Mouse (Mus musculus) E14TG2a.4 (cell line): ENCODE data around the gene Mrps23.

Source experiments
- H3K27me3 ChIP-seq: 2 replicates; pipeline ENCODE4 v1.6.1; 2014; ENCODE audit warnings: low read length, control low read depth; ENCODE audit not compliant: insufficient read depth
- H3K36me3 ChIP-seq: 2 replicates; pipeline ENCODE4 v1.6.1; 2014; ENCODE audit warnings: low read length, control low read depth; ENCODE audit not compliant: insufficient read depth
- H3K4me1 ChIP-seq: replicated peaks from 2 replicates; pipeline ENCODE4 v1.6.1; 2014; ENCODE audit warnings: low read depth, low read length, control low read depth
- H3K4me3 ChIP-seq: replicated peaks from 2 replicates; pipeline ENCODE4 v1.5.1; 2014; ENCODE audit warnings: mild to moderate bottlenecking, low read length
- H3K9me3 ChIP-seq: 2 replicates; pipeline ENCODE4 v1.6.1; 2014; ENCODE audit warnings: low read length, control low read depth
- CTCF ChIP-seq: conservative IDR thresholded peaks from 2 replicates; pipeline ENCODE4 v1.5.1; 2014; ENCODE audit warnings: low read length
- NANOG ChIP-seq: IDR thresholded peaks from 2 replicates; pipeline ENCODE4 v1.6.1; 2014; ENCODE audit warnings: borderline replicate concordance, low read length, mixed read lengths
- POU5F1 ChIP-seq: IDR thresholded peaks from 2 replicates; pipeline ENCODE4 v1.6.1; 2014; ENCODE audit warnings: low read length, borderline replicate concordance

Mrps23 gene

GRCm38 (mm10) chr11:88248636-88249035, 44.4 kb downstream of the Mrps23 start:
- peaks cover 39% of the 10 kb centered on the region for H3K27me3 ChIP-seq
- no peak overlapping the region for H3K4me3 ChIP-seq
- TF ChIP-seq POU5F1 (no peak), NANOG (no peak), CTCF (no peak)
- H3K4me1 ChIP-seq: peaks cover 17% of the 10 kb centered on the region
- H3K36me3 ChIP-seq: no peaks in the 10 kb centered on the region
- H3K9me3 ChIP-seq: no peaks in the 10 kb centered on the region

- Histone ChIP-seq H3K9me3 (no peaks in the 10 kb centered on the region), H3K27me3 (peaks cover 42% of the 10 kb centered on the region), H3K4me3 (no peak overlapping the region), H3K36me3 (no peaks in the 10 kb centered on the region), H3K4me1 (peaks cover 19% of the 10 kb centered on the region)
- TF ChIP-seq CTCF (no peak), POU5F1 (no peak)
These were observed 46.4 kb downstream of the Mrps23 start for GRCm38 (mm10) chr11:88250568-88250967.

GRCm38 (mm10) chr11:88251295-88251694, 47.1 kb downstream of the Mrps23 start:
- TF ChIP-seq NANOG: no peak
- TF ChIP-seq CTCF: no peak
- TF ChIP-seq POU5F1: no peak
- no peak overlapping the region for H3K4me3 ChIP-seq
- peaks cover 48% of the 10 kb centered on the region for H3K27me3 ChIP-seq
- H3K9me3 ChIP-seq: no peaks in the 10 kb centered on the region
- H3K4me1 ChIP-seq: peaks cover 19% of the 10 kb centered on the region
- no peaks in the 10 kb centered on the region for H3K36me3 ChIP-seq

- Histone ChIP-seq H3K4me1 (peaks cover 19% of the 10 kb centered on the region), H3K27me3 (peaks cover 46% of the 10 kb centered on the region), H3K9me3 (no peaks in the 10 kb centered on the region), H3K36me3 (no peaks in the 10 kb centered on the region), H3K4me3 (no peak overlapping the region)
- peak; percentile 93 for TF ChIP-seq CTCF
- no peak for TF ChIP-seq POU5F1
These were observed 48.0 kb downstream of the Mrps23 start for GRCm38 (mm10) chr11:88251972-88252766.

GRCm38 (mm10) chr11:88252767-88253513, 48.8 kb downstream of the Mrps23 start:
- Histone ChIP-seq H3K27me3 (peaks cover 43% of the 10 kb centered on the region), H3K36me3 (no peaks in the 10 kb centered on the region), H3K9me3 (no peaks in the 10 kb centered on the region), H3K4me3 (no peak overlapping the region), H3K4me1 (peaks cover 19% of the 10 kb centered on the region)
- TF ChIP-seq CTCF: no peak
- no peak for TF ChIP-seq POU5F1
- no peak for TF ChIP-seq NANOG

GRCm38 (mm10) chr11:88253514-88254167, 49.5 kb downstream of the Mrps23 start:
- peaks cover 19% of the 10 kb centered on the region for H3K4me1 ChIP-seq
- no peaks in the 10 kb centered on the region for H3K36me3 ChIP-seq
- H3K27me3 ChIP-seq: peaks cover 41% of the 10 kb centered on the region
- no peak overlapping the region for H3K4me3 ChIP-seq
- H3K9me3 ChIP-seq: no peaks in the 10 kb centered on the region
- TF ChIP-seq CTCF: no peak
- TF ChIP-seq NANOG: no peak
- TF ChIP-seq POU5F1: no peak

- H3K36me3 ChIP-seq: no peaks in the 10 kb centered on the region
- peaks cover 37% of the 10 kb centered on the region for H3K27me3 ChIP-seq
- TF ChIP-seq CTCF: no peak
- no peak for TF ChIP-seq NANOG
- TF ChIP-seq POU5F1: no peak
- peaks cover 10% of the 10 kb centered on the region for H3K4me1 ChIP-seq
- H3K9me3 ChIP-seq: no peaks in the 10 kb centered on the region
- no peak overlapping the region for H3K4me3 ChIP-seq
These were observed 53.5 kb downstream of the Mrps23 start for GRCm38 (mm10) chr11:88257700-88258099.

GRCm38 (mm10) chr11:88258212-88258611, 54.0 kb downstream of the Mrps23 start:
- H3K9me3 ChIP-seq: no peaks in the 10 kb centered on the region
- TF ChIP-seq CTCF (peak; percentile 71), POU5F1 (no peak)
- peaks cover 34% of the 10 kb centered on the region for H3K27me3 ChIP-seq
- H3K4me1 ChIP-seq: peaks cover 6% of the 10 kb centered on the region
- no peak overlapping the region for H3K4me3 ChIP-seq
- no peaks in the 10 kb centered on the region for H3K36me3 ChIP-seq
